ENCODE assay signal across 42 mouse cellular contexts in the genomic region with DNA sequence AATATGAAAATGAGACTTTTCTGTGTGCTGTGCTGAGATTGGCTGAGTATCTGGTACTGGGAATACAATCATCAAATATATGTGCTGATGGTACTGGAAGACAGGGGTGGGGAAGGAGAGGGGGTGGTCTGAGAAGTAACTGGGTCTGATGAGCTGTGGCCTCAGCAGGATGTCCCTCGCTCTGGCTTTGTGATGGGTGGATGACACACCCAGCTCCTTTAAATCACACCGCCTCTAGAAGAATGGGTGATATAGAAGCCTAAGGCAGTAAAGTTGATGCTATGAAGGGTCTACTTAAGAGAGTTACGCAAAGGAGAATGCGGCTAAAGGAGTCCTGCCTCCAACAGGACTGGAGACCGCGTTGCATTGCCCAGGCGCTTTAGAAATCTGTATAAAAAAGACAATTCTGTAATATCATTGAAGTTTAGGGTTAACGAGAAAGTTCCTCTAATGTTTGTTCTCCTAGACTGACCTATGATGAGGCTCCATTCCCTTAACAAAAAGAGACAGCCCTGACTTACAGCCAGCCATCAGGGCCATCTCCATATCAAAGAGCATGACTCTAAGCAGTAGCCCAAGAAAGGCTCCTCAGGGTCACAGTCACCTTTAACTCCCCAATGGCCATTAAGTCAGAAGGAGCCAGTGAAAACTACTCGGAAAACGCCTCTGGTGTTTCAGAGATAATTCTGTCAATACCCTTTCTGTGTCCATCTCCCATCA. TPM values are rescaled to one million over a fixed set of nuclear protein-coding genes. Genes with fewer than 3 reads are reported as not detected.
"Had no signal": no experiment of that assay in that cellular context is flagged by ENCODE, and none has a peak within 500 bp of the region (broad histone marks: within the 10 kb centered on the region; RNA-seq: fewer than 3 reads in every experiment).

No protein-coding gene starts in this region.

- H3K36me3 ChIP-seq: heart, embryonic 13.5 days; heart, embryonic 15.5 days; hindbrain, embryonic 10.5 days; hindbrain, embryonic 12.5 days; kidney, embryonic 15.5 days; limb, embryonic 13.5 days; limb, embryonic 15.5 days; liver, embryonic 12.5 days had no signal

- DNase-seq: gastrocnemius, adult 2 months; gastrocnemius, postnatal 10 days; gastrocnemius, postnatal 25 days; heart, adult 2 months; heart, postnatal 4 days; kidney, adult 11 months; kidney, adult 9 months; kidney, postnatal 14 days; layer of hippocampus, adult 9-11 months; layer of hippocampus, postnatal 36 days; left cerebral cortex, postnatal 4 days had no signal

- H3K27me3 ChIP-seq: heart, embryonic 15.5 days; hindbrain, embryonic 12.5 days; kidney, embryonic 15.5 days; limb, embryonic 13.5 days; limb, embryonic 15.5 days; liver, embryonic 12.5 days had no signal

- ATAC-seq: hindbrain, embryonic 16.5 days; inflammation-experienced regulatory T-cells, adult 6 months; intestine, embryonic 16.5 days; liver, embryonic 12.5 days had no signal

- H3K9ac ChIP-seq: heart, embryonic 13.5 days; heart, embryonic 15.5 days; hindbrain, embryonic 12.5 days; hindbrain, embryonic 14.5 days; kidney, embryonic 15.5 days; limb, embryonic 13.5 days; limb, embryonic 15.5 days; liver, embryonic 12.5 days; liver, embryonic 14.5 days had no signal

- H3K4me1 ChIP-seq: hindbrain, embryonic 12.5 days; limb, embryonic 13.5 days; limb, embryonic 15.5 days; liver, embryonic 12.5 days had no signal

- H3K9me3 ChIP-seq: heart, embryonic 13.5 days; heart, embryonic 15.5 days; hindbrain, embryonic 10.5 days; hindbrain, embryonic 12.5 days; kidney, embryonic 15.5 days; limb, embryonic 13.5 days; limb, embryonic 15.5 days; liver, embryonic 12.5 days had no signal

- H3K4me3 ChIP-seq: gastrocnemius, adult 2 months; heart, adult 2 months; heart, embryonic 13.5 days; heart, embryonic 15.5 days; hindbrain, embryonic 10.5 days; hindbrain, embryonic 12.5 days; kidney, embryonic 15.5 days; limb, embryonic 13.5 days; limb, embryonic 15.5 days; liver, embryonic 12.5 days had no signal

- H3K4me2 ChIP-seq: heart, embryonic 11.5 days; heart, embryonic 13.5 days; heart, embryonic 15.5 days; hindbrain, embryonic 12.5 days; hindbrain, embryonic 14.5 days; kidney, embryonic 15.5 days; limb, embryonic 13.5 days; limb, embryonic 15.5 days; liver, embryonic 12.5 days had no signal

- H3K27ac ChIP-seq: gastrocnemius, adult 2 months; heart, adult 2 months; heart, embryonic 13.5 days; heart, embryonic 15.5 days; hindbrain, embryonic 10.5 days; hindbrain, embryonic 12.5 days; hindbrain, embryonic 14.5 days; kidney, embryonic 15.5 days; kidney, postnatal 0 days; limb, embryonic 13.5 days; limb, embryonic 15.5 days; liver, embryonic 12.5 days; liver, embryonic 14.5 days had no signal

RNA-seq across cellular contexts. Expression of a gene that starts 21.8 kb away (rescaled TPM):
- total RNA-seq: gastrocnemius, adult 2 months; gastrocnemius, postnatal 25 days; granulocyte monocyte progenitor cell, adult 5-6 weeks; heart, adult 2 months; heart, postnatal 25 days; heart, postnatal 4 days; layer of hippocampus, adult 18-20 months; layer of hippocampus, adult 8-10 months; layer of hippocampus, postnatal 14 days; layer of hippocampus, postnatal 36 days; left cerebral cortex, adult 18-20 months; left cerebral cortex, postnatal 10 days; left cerebral cortex, postnatal 25 days; liver, adult 2 months had no signal
- polyA plus RNA-seq: heart, adult 2 months; heart, embryonic 11.5 days; heart, embryonic 13.5 days; heart, embryonic 15.5 days; heart, postnatal 0 days; hindbrain, embryonic 10.5 days; hindbrain, embryonic 12.5 days; hindbrain, embryonic 14.5 days; inflammation-experienced regulatory T-cells, adult 6 months; intestine, embryonic 16.5 days; kidney, adult 2 months; kidney, embryonic 15.5 days; kidney, postnatal 0 days; large intestine, adult 2 months; limb, embryonic 11.5 days; limb, embryonic 13.5 days; limb, embryonic 15.5 days; liver, adult 2 months; liver, embryonic 12.5 days had no signal

RNA-seq across cellular contexts. Expression of a gene that starts 24.6 kb away (rescaled TPM):
- total RNA-seq: gastrocnemius, adult 2 months; gastrocnemius, postnatal 10 days; gastrocnemius, postnatal 25 days; gastrocnemius, postnatal 4 days; granulocyte monocyte progenitor cell, adult 5-6 weeks; layer of hippocampus, adult 18-20 months; layer of hippocampus, postnatal 14 days; layer of hippocampus, postnatal 36 days; left cerebral cortex, adult 18-20 months; left cerebral cortex, adult 8-10 months; left cerebral cortex, postnatal 10 days; left cerebral cortex, postnatal 25 days; left cerebral cortex, postnatal 4 days; liver, adult 2 months had no signal
- polyA plus RNA-seq: heart, embryonic 11.5 days; heart, embryonic 13.5 days; heart, embryonic 15.5 days; hindbrain, embryonic 10.5 days; hindbrain, embryonic 12.5 days; hindbrain, embryonic 14.5 days; limb, embryonic 13.5 days; liver, adult 2 months; liver, embryonic 12.5 days; liver, embryonic 14.5 days; liver, embryonic 16.5 days had no signal
